8 mouse cellular contexts compared by ENCODE assay signal in the genomic region with DNA sequence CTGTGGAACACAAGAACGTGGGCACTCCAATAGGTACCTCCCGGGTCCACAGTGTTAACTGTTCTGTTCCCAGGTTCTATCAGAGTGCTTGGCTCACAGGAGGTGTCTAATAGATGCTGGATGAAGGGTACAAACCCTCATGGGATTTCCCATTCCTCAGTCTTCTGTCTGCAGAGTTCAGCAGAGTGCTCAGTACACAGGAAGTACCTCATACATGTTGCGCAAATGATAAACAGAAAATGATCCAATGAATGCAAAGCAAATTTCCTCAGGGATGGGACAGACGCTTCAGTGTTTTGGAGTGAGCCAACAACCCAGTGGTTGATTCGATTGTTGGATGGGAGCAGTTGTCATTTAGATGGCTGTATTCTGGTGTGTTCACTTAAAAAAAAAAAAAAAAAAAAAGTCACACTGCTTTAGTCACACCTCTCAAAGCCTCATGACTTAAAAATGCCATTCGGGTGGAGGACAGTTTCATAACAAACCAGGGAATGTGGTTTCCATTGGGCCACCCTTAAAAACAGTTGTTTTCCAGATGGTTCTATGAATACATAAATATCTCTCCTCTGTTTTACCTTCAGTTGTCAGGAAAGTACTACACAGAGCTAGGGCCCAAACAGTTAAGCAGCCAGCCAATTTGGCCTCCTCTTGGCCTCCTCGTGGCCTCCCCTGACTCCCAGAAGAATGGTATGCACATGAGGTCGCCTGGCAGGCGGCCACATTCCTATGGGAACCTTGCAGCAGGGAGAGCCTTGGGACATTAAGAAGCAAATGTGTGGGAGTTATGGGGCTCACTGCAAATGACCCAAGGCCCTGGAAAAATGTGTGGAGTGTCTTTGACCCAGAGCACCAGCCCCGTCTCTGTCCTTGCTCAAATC.
A peak's percentile ranks its signal among the peaks of the same experiment; 100 is the strongest.
DNase-seq lines count a peak whose midpoint lies in the region; ATAC-seq and TF ChIP-seq lines count a peak whose summit lies in the region.

No protein-coding gene starts in this region.

- no peak overlapping the region for H3K4me3 ChIP-seq in intestine, embryonic 14.5 days (ENCODE audit: low read depth, low read length)
- H3K4me3 ChIP-seq in intestine, postnatal 0 days (ENCODE audit: low read depth, low read length): no peak overlapping the region
- H3K4me3 ChIP-seq in embryonic fibroblast, embryonic 13.5 days (ENCODE audit: insufficient read depth, low read length): no peak overlapping the region

- H3K4me2 ChIP-seq in intestine, embryonic 14.5 days (ENCODE audit: low read length): no peak overlapping the region
- no peak overlapping the region for H3K4me2 ChIP-seq in intestine, postnatal 0 days (replicated peaks; ENCODE audit: low read depth)

- no peak for TF ChIP-seq CTCF in intestine, postnatal 0 days (IDR thresholded peaks at IDR 0.05; ENCODE audit: low read depth)
- TF ChIP-seq CTCF in embryonic fibroblast, embryonic 13.5 days (IDR thresholded peaks at IDR 0.05; ENCODE audit: borderline replicate concordance, insufficient read depth, low read length): no peak

- 57% methylated on average over 10 of the region's 10 CpGs for WGBS in intestine, embryonic 14.5 days
- 66% methylated on average over 10 of the region's 10 CpGs for WGBS in intestine, postnatal 0 days

- ATAC-seq in intestine, embryonic 14.5 days (replicated peaks; ENCODE audit: low FRiP score, low TSS enrichment, low read depth): no peak
- no peak for ATAC-seq in intestine, postnatal 0 days
- no peak for ATAC-seq in monocyte, adult 5-6 weeks (replicated peaks; ENCODE audit: insufficient number of reproducible peaks, low FRiP score, low TSS enrichment, poor library complexity, severe bottlenecking)

- H3K9me3 ChIP-seq in intestine, embryonic 14.5 days (ENCODE audit: control insufficient read depth, low read length): no peaks in the 10 kb centered on the region
- H3K9me3 ChIP-seq in intestine, postnatal 0 days (ENCODE audit: control insufficient read depth): no peaks in the 10 kb centered on the region

- H3K9ac ChIP-seq in intestine, embryonic 14.5 days (ENCODE audit: low read length): no peak overlapping the region
- no peak overlapping the region for H3K9ac ChIP-seq in intestine, postnatal 0 days (ENCODE audit: low read depth, low read length)

- no peaks in the 10 kb centered on the region for H3K27me3 ChIP-seq in intestine, embryonic 14.5 days (replicated peaks; ENCODE audit: control insufficient read depth, insufficient read depth, low read length)
- no peaks in the 10 kb centered on the region for H3K27me3 ChIP-seq in intestine, postnatal 0 days (replicated peaks; ENCODE audit: control insufficient read depth, insufficient read depth, low read length)

- DNase-seq in intestine, embryonic 14.5 days (ENCODE audit: low spot score): peak; percentile 58
- peak; percentile 77 for DNase-seq in kidney, adult 9 months
- peak; percentile 73 for DNase-seq in ovary, adult 18-20 months (ENCODE audit: low spot score)
- DNase-seq in frontal cortex, postnatal 14 days (ENCODE audit: low spot score in 2 of 2): no peak
- DNase-seq in B cell, adult 2 months: no peak

- no peaks in the 10 kb centered on the region for H3K36me3 ChIP-seq in intestine, embryonic 14.5 days (ENCODE audit: control insufficient read depth, insufficient read depth, low read length)
- no peaks in the 10 kb centered on the region for H3K36me3 ChIP-seq in intestine, postnatal 0 days (ENCODE audit: control insufficient read depth, insufficient read depth)

- 0 out of 2 replicates have a peak overlapping the region, but pooled peaks have one; percentile 16 for H3K27ac ChIP-seq in intestine, embryonic 14.5 days (ENCODE audit: low read depth)
- H3K27ac ChIP-seq in intestine, postnatal 0 days (ENCODE audit: low read depth, low read length): no peak overlapping the region
- peak overlapping the region; percentile 70 for H3K27ac ChIP-seq in embryonic fibroblast, embryonic 13.5 days (ENCODE audit: insufficient read depth, low read length)

- H3K4me1 ChIP-seq in intestine, embryonic 14.5 days (replicated peaks; ENCODE audit: control insufficient read depth, insufficient read depth, low read length): peaks cover 4% of the 10 kb centered on the region; the same call in 1 of the 2 replicates
- 0 out of 2 replicates have a peak, but pooled peaks cover 3% of the 10 kb centered on the region for H3K4me1 ChIP-seq in intestine, postnatal 0 days (replicated peaks; ENCODE audit: control insufficient read depth, insufficient read depth, low read length)
- H3K4me1 ChIP-seq in embryonic fibroblast, embryonic 13.5 days (ENCODE audit: control insufficient read depth, insufficient read depth, low read length): peaks cover 7% of the 10 kb centered on the region

- no peak for TF ChIP-seq POLR2A in embryonic fibroblast, embryonic 13.5 days (IDR thresholded peaks at IDR 0.05; ENCODE audit: low read depth, low read length)

Comparison
In these comparisons a context has a peak if more than half of its experiments do, and no peak if none do; other contexts are left out.
1. DNase-seq: peak in intestine, embryonic 14.5 days (single experiment), kidney, adult 9 months (single experiment) and ovary, adult 18-20 months (single experiment); none in frontal cortex, postnatal 14 days (0 of 2) and B cell, adult 2 months (0 of 2).